Mouse (Mus musculus) lung, embryonic 15.5 days (tissue): ENCODE results near the gene Renbp. TPM values are rescaled to one million over a fixed set of nuclear protein-coding genes. Genes with fewer than 3 reads are reported as not detected.

Experiments
- ATAC-seq: fragments of 200-750 bp; cut with Nextera tagmentation; 2 replicates; pipeline ENCODE4 v1.8.0; 2017; ENCODE audit warnings: moderate number of reproducible peaks, borderline replicate concordance; ENCODE audit not compliant: low FRiP score, low TSS enrichment; ENCODE audit errors: extremely low read depth
- H3K27ac ChIP-seq: fragments of 300-500 bp; sonication (generic); 2 replicates; pipeline ENCODE4 v1.5.1; 2015; ENCODE audit warnings: moderate library complexity, mild to moderate bottlenecking, inconsistent platforms
- H3K27me3 ChIP-seq: fragments of 300-500 bp; sonication (generic); 2 replicates; pipeline ENCODE4 v1.6.1; 2015; ENCODE audit warnings: inconsistent platforms
- H3K36me3 ChIP-seq: fragments of 300-500 bp; sonication (generic); 2 replicates; pipeline ENCODE4 v1.6.1; 2015; ENCODE audit warnings: inconsistent platforms
- H3K4me1 ChIP-seq: fragments of 300-500 bp; sonication (generic); 2 replicates; pipeline ENCODE4 v1.6.1; 2015; ENCODE audit warnings: inconsistent platforms
- H3K4me2 ChIP-seq: fragments of 300-500 bp; sonication (generic); 2 replicates; pipeline ENCODE4 v1.6.1; 2015; ENCODE audit warnings: inconsistent platforms, mild to moderate bottlenecking, moderate library complexity
- H3K4me3 ChIP-seq: fragments of 300-500 bp; sonication (generic); 2 replicates; pipeline ENCODE4 v1.5.1; 2015; ENCODE audit warnings: mild to moderate bottlenecking, inconsistent platforms
- H3K9ac ChIP-seq: fragments of 300-500 bp; sonication (generic); 2 replicates; pipeline ENCODE4 v1.6.1; 2015; ENCODE audit warnings: inconsistent platforms
- H3K9me3 ChIP-seq: fragments of 300-500 bp; sonication (generic); 2 replicates; pipeline ENCODE4 v1.6.1; 2016; ENCODE audit warnings: inconsistent platforms
- WGBS: fragments of 180-500 bp; shearing (Covaris S2); methylation state at CpG from one replicate; pipeline ENCODE4 v1.1.7; 2015; 5-methylcytosine and 5-hydroxymethylcytosine counted together
- polyA plus RNA-seq: library from polyadenylated mRNA; unstranded; fragments of >200 nt; fragmentation: Nextera tagmentation; extraction: Ambion mirVana; gene quantifications from 2 replicates; pipeline ENCODE4 v1.2.1, GENCODE M21; 2015

Renbp gene
- polyA plus RNA-seq, 1 experiment from 2014 or later, result 35.1 TPM

DNA sequence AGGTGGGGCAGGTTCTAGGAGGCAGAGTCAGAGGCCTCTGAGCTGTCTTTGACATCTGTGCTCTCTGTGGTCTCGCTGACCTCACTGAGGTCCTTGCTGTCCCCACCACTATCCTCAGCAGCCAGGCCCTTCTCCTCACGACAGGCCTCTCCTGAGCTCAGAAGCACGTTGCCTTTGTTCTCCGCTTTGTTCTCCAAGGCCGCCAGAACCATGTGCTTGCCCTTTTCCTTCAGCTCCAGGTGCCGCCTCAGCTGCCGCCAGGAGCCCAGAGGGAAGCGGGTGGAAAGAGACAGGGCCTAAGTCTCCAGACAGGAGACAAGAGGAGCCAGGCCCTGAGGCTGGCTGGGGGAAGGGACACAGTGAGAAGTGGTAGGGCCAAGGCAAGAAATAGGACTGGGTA is 13.7 kb downstream of the Renbp start:
- no peak overlapping the region for H3K9ac ChIP-seq
- H3K27me3 ChIP-seq, result no peaks in the 10 kb centered on the region
- no peak overlapping the region for H3K4me3 ChIP-seq
- H3K9me3 ChIP-seq, result no peaks in the 10 kb centered on the region
- H3K27ac ChIP-seq, result no peak overlapping the region
- 79% methylated on average over 8 of the region's 8 CpGs for WGBS
- no peak overlapping the region for H3K4me2 ChIP-seq
- H3K36me3 ChIP-seq, result peaks cover 8% of the 10 kb centered on the region; the same call in 1 of the 2 replicates
- 0 out of 2 replicates have a peak, but pooled peaks cover 4% of the 10 kb centered on the region for H3K4me1 ChIP-seq
- ATAC-seq, result no peak

DNA sequence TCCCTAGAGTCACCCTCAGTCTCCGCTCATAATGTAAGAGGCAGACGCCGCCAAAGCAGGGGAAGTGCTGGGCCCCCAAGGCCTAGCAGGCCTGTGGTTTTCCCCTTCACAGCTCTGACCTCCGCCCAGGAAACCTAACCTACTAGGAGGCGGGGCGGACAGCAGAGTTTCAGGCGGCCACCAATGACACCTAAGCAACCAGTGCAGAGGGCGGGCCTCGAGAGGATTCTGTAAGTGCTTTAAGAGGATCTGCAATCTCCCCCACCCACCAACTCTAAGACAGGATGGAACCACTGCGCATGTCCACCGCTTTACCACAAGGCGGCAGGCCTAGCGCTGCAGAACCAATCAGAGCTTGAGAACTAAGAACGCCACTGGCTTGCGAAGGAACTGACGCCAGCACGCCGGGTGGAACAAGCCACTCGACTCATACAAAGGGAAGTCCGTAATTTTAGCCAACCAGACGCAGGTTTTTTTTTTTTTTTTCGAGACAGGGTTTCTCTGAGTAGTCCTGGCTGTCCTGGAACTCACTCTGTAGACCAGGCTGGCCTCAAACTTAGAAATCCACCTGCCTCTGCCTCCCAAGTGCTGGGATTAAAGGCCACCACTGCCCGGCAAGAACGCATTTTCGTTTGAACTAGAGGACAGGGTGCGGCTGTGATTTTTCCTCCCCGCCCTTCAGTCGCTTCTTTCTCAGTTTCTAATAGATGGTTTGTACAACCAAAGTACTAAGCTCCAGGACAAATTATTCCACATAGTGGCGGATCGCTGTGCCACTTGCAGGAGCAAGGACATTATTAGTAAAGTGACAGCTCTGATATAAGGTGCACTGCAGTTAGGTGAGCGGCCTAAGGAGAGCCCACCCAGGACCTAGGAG is 15.6 kb downstream of the Renbp start:
- peak overlapping the region; percentile 48 for H3K4me2 ChIP-seq
- WGBS, result 25% methylated on average over 31 of the region's 31 CpGs
- H3K4me3 ChIP-seq, result peak overlapping the region; percentile 24; the same call in 1 of the 2 replicates
- no peaks in the 10 kb centered on the region for H3K9me3 ChIP-seq
- no peaks in the 10 kb centered on the region for H3K27me3 ChIP-seq
- peak; percentile 97 for ATAC-seq
- 0 out of 2 replicates have a peak overlapping the region, but pooled peaks have one; percentile 4 for H3K9ac ChIP-seq
- H3K4me1 ChIP-seq, result no peaks in the 10 kb centered on the region; the same call in 1 of the 2 replicates
- peaks cover 8% of the 10 kb centered on the region; the same call in 1 of the 2 replicates for H3K36me3 ChIP-seq
- H3K27ac ChIP-seq, result peak overlapping the region; percentile 81

DNA sequence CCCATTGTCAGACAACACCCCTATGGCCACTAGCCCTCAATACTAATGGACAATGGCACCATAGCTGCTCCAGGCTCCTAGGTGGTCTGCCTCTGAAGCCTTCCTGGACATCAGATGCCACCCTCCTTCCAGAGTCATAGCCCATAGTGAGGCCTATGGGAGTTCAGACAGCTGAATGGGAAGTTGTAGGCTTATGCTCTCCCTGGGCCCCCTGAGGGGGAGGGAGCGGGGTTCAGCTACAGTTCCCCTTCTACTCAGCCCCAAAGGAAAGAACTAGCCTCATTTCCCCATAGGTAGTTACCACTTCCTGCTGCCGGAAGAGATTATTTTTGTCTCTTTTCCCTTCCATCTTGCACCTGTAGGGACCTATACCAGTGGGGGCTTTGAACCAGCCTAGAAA is 19.1 kb downstream of the Renbp start:
- no peaks in the 10 kb centered on the region for H3K9me3 ChIP-seq
- no peak overlapping the region for H3K27ac ChIP-seq
- H3K36me3 ChIP-seq, result no peaks in the 10 kb centered on the region
- H3K4me1 ChIP-seq, result no peaks in the 10 kb centered on the region; the same call in 1 of the 2 replicates
- no peak for ATAC-seq
- H3K27me3 ChIP-seq, result no peaks in the 10 kb centered on the region
- H3K4me2 ChIP-seq, result no peak overlapping the region
- 83% methylated on average over 2 of the region's 2 CpGs for WGBS
- H3K4me3 ChIP-seq, result no peak overlapping the region
- H3K9ac ChIP-seq, result no peak overlapping the region

DNA sequence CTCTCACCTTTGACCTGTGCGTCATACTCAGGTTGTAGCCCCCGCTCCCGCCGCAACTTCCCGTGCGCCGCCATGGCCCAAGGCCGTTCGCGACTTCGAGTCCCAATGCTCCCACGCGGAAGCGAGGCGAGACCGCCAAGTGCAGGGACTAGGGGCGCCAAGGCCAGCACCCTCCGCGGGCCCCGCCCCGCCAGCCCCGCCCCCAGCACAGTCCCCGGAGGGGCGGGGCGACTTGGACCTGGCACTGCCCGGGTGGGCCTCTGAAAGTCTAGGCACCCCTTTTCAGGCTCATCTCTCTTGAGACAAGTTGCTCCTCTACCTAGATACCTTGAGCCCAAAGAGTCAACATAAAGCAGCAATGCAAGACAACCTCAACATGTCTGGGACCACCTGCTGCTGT is 19.5 kb downstream of the Renbp start:
- Histone ChIP-seq H3K27ac (no peak overlapping the region), H3K4me2 (peak overlapping the region; percentile 46), H3K27me3 (no peaks in the 10 kb centered on the region), H3K9me3 (no peaks in the 10 kb centered on the region), H3K9ac (no peak overlapping the region), H3K4me3 (peak overlapping the region; percentile 7; the same call in 1 of the 2 replicates), H3K36me3 (no peaks in the 10 kb centered on the region), H3K4me1 (no peaks in the 10 kb centered on the region; the same call in 1 of the 2 replicates)
- WGBS, result 29% methylated on average over 19 of the region's 26 CpGs
- no peak for ATAC-seq

DNA sequence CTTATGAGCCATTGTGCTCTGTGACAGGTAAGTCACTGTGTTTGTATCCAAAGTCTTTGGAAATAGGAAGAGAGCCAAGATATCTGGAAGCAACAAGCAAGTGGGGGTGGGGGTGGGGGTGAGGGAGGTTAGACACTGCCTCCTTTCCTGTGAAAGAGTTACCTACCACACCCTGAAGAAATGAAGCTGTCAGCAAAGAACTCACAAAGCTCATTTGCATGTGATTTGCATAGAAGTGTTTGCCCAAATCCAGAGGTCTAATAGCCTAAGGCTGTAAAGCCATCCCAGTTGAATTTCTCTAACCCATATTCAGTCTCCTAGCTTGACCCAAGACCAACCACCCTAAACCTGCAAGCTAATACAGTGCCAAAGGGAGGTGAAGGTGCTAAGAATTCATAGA is 20.2 kb downstream of the Renbp start:
- Histone ChIP-seq H3K4me2 (no peak overlapping the region), H3K27ac (no peak overlapping the region), H3K4me3 (no peak overlapping the region), H3K36me3 (no peaks in the 10 kb centered on the region), H3K9ac (no peak overlapping the region), H3K9me3 (no peaks in the 10 kb centered on the region), H3K27me3 (no peaks in the 10 kb centered on the region), H3K4me1 (no peaks in the 10 kb centered on the region; the same call in 1 of the 2 replicates)
- ATAC-seq, result no peak

DNA sequence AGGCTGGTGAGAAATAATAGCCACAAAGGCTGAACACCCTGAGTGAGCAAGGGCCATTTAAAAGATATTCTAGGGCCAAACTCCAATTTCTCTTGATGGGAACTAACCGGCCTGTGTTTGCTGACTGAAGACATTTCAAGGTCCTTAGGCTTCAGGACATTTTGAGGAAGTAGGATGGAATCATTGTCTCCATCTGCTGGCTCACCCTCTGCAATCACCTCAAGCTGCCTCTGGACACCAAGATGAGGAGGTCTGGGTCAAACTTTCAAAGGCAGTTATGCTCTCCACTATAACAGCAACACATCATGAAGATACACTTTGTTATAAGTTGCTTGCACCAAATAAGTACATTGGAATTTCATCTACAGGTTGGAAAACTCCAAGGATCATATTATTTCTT is 20.6 kb downstream of the Renbp start:
- H3K36me3 ChIP-seq, result no peaks in the 10 kb centered on the region
- no peak overlapping the region for H3K27ac ChIP-seq
- 74% methylated on average over 1 of the region's 1 CpGs for WGBS
- H3K4me3 ChIP-seq, result no peak overlapping the region
- ATAC-seq, result no peak
- H3K9ac ChIP-seq, result no peak overlapping the region
- no peaks in the 10 kb centered on the region; the same call in 1 of the 2 replicates for H3K4me1 ChIP-seq
- H3K27me3 ChIP-seq, result no peaks in the 10 kb centered on the region
- no peaks in the 10 kb centered on the region for H3K9me3 ChIP-seq
- H3K4me2 ChIP-seq, result no peak overlapping the region

DNA sequence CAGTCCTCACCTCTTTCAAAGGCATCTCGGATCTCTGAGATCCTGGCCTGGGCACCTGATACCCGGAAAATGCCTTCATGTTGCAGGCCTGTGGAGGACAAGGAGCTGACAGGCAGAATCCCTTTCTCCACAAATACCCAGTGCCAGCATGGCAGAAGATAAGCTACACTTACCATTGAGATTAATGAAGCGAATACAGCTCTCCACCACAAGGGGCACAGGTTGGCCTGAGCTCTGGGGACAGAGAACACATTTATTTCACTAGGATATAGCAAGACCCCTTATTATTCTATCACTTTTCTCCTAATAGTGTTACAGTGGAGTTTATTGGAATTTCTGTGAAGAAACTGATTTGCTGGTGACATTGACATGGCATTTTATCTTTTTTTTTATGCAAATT is 32.7 kb downstream of the Renbp start:
- H3K9me3 ChIP-seq, result no peaks in the 10 kb centered on the region
- H3K9ac ChIP-seq, result no peak overlapping the region
- no peak overlapping the region for H3K27ac ChIP-seq
- no peaks in the 10 kb centered on the region for H3K27me3 ChIP-seq
- H3K4me1 ChIP-seq, result no peaks in the 10 kb centered on the region
- H3K36me3 ChIP-seq, result no peaks in the 10 kb centered on the region
- no peak for ATAC-seq
- no peak overlapping the region for H3K4me2 ChIP-seq
- H3K4me3 ChIP-seq, result no peak overlapping the region
- WGBS, result 60% methylated on average over 3 of the region's 3 CpGs

DNA sequence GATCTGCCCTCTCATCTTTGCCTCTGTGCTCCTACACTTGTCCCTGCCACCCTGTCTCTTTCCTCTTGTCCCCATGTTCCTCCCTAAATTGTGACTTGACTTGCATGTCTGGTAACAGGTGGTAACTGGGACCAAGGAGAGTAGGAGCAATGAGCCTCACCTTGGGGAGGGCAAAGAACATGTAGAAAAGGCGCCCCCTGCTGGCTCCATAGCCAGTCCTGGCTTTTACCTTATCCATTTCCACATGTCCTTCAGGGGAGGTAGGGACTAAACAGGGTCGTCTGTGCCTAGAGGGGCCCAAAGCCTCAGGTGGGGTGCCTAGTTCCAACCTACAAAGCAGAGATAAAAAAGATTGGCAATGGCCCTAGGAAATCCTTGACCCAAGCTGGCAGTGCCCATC is 34.9 kb downstream of the Renbp start, which contains the start of gene L1cam:
L1cam (minus strand) TSS at position 387 of the 400 bp plus-strand sequence.
- no peaks in the 10 kb centered on the region for H3K9me3 ChIP-seq
- no peaks in the 10 kb centered on the region for H3K4me1 ChIP-seq
- H3K9ac ChIP-seq, result no peak within 1 kb of the TSS
- no peaks in the 10 kb centered on the region for H3K36me3 ChIP-seq
- 16% methylated on average over 2 of the region's 2 CpGs for WGBS
- H3K27me3 ChIP-seq, result no peaks in the 10 kb centered on the region
- ATAC-seq, result no peak
- no peak within 1 kb of the TSS for H3K4me3 ChIP-seq
- no peak within 1 kb of the TSS for H3K4me2 ChIP-seq
- H3K27ac ChIP-seq, result no peak within 1 kb of the TSS

DNA sequence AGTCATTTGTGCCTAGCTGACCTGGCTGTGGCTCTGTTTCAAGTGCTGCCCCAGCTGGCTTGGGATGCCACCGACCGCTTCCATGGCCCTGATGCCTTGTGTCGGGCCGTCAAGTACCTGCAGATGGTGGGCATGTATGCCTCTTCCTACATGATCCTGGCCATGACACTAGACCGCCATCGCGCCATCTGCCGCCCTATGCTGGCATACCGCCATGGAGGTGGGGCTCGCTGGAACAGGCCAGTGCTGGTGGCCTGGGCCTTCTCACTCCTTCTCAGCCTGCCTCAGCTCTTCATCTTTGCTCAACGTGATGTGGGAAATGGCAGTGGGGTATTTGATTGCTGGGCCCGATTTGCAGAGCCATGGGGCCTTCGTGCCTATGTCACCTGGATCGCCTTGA is 37.8 kb downstream of the Renbp start:
- no peaks in the 10 kb centered on the region for H3K27me3 ChIP-seq
- H3K27ac ChIP-seq, result no peak overlapping the region
- H3K9me3 ChIP-seq, result no peaks in the 10 kb centered on the region
- H3K36me3 ChIP-seq, result no peaks in the 10 kb centered on the region
- H3K4me1 ChIP-seq, result no peaks in the 10 kb centered on the region
- H3K4me2 ChIP-seq, result no peak overlapping the region
- H3K9ac ChIP-seq, result no peak overlapping the region
- ATAC-seq, result no peak
- 85% methylated on average over 14 of the region's 14 CpGs for WGBS
- no peak overlapping the region for H3K4me3 ChIP-seq

DNA sequence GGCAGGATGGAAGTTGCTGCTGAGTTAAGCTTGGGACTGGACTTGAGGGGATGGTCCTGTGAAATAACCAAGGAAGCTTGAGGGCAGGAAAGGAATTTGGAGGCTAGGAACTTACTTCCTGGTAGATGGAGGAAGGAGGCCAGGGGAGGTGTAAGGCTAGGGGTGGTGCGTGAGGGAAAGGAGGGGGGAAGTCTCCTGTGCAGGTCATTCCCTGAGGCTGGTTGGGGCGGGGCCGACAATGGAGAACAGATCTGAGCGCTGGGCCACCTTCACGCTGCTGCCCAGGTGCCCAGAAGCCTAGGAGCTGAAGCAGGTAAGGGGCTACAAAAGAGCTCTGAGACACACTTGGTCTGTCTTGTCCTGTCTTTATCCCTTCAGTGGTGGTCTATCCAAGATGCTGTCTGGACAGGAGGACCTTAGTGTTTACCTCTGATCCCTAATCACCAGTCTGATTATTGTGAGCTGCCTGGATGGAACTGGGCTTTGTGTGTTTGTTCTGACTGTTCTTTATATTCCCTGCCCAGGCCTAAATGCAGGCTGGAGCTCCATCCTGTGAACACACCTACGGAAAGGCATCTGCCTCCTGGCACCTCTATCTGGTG is 39.0 kb downstream of the Renbp start, which contains the start of gene Avpr2:
Avpr2 (plus strand) TSS at position 552 of the 602 bp plus-strand sequence.
- 61% methylated on average over 6 of the region's 6 CpGs for WGBS
- Histone ChIP-seq H3K4me3 (no peak within 1 kb of the TSS), H3K9me3 (no peaks in the 10 kb centered on the region), H3K36me3 (no peaks in the 10 kb centered on the region), H3K27ac (no peak within 1 kb of the TSS), H3K4me1 (no peaks in the 10 kb centered on the region), H3K4me2 (no peak within 1 kb of the TSS), H3K27me3 (no peaks in the 10 kb centered on the region), H3K9ac (no peak within 1 kb of the TSS)
- ATAC-seq, result no peak

DNA sequence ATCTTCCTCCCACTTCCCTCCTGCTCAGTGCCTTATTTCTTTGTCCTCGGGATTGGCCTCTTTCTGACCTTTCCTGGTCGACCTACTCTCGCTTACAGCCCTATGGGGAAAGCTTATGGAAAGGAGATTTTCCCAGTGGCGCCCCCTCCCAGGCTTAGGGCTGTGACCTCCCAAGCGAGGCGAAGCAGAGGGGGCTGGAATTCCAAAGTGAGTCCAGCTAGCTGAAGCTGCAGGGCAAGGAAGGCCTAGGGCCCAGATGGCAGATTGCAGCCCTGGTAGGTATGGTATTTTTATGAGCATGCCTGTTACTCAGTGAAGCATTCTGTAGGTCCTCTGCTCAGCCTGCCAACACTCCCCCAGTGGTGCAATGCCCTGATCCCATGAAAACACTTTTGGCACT is 49.2 kb downstream of the Renbp start:
- Histone ChIP-seq H3K27me3 (peaks cover 13% of the 10 kb centered on the region; the same call in 1 of the 2 replicates), H3K36me3 (no peaks in the 10 kb centered on the region), H3K9me3 (no peaks in the 10 kb centered on the region), H3K4me2 (no peak overlapping the region), H3K4me1 (no peaks in the 10 kb centered on the region), H3K9ac (no peak overlapping the region), H3K4me3 (no peak overlapping the region), H3K27ac (no peak overlapping the region)
- 27% methylated on average over 6 of the region's 6 CpGs for WGBS
- ATAC-seq, result no peak

DNA sequence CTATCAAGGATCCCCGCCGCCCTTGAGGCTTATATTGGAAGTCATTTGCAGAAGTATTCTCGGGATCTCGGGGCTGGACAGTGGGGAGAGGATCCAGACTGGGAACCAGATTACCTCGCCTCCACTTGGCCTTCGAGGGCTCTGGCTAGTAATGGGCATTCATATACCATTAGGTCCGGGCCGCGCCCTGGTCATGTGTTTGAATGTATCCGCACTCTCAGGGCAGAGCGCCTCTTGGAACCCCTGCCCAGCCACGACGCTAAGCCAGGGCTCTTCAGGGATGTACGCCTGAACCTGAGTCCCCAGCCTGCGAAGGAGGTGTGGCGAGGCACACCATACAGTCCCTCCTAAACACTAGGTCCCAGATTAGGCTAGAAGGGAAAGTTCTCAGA is 49.6 kb downstream of the Renbp start:
- Histone ChIP-seq H3K4me2 (peak overlapping the region; percentile 76), H3K4me1 (no peaks in the 10 kb centered on the region), H3K9ac (no peak overlapping the region), H3K36me3 (no peaks in the 10 kb centered on the region), H3K9me3 (no peaks in the 10 kb centered on the region), H3K4me3 (peak overlapping the region; percentile 43), H3K27me3 (peaks cover 13% of the 10 kb centered on the region; the same call in 1 of the 2 replicates), H3K27ac (no peak overlapping the region)
- no peak for ATAC-seq
- WGBS, result 22% methylated on average over 16 of the region's 16 CpGs
